Mouse (Mus musculus): ENCODE measurements around the gene Prl8a2.

Gene Prl8a2

GRCm38 (mm10) chr13:27345373-27345772 is at the start of gene Prl8a2:
Gene Prl8a2 (plus strand): TSS chr13:27345673.
- DNase-seq (ENCODE audit: low read depth, low spot score), result no peak

GRCm38 (mm10) chr13:27312334-27313225 is 32.9 kb upstream of the Prl8a2 start, which contains the start of gene Prl6a1:
Gene Prl6a1 (plus strand): TSS chr13:27312627.
- DNase-seq (ENCODE audit: low read depth, low spot score), result no peak

- no peak for DNase-seq (ENCODE audit: low read depth, low spot score)
Observed at GRCm38 (mm10) chr13:27334989-27335388, 10.5 kb upstream of the Prl8a2 start.

- no peak for DNase-seq (ENCODE audit: low read depth, low spot score)
Observed at GRCm38 (mm10) chr13:27342733-27343275, 2.7 kb upstream of the Prl8a2 start.

- no peak for DNase-seq (ENCODE audit: low read depth, low spot score)
Observed at GRCm38 (mm10) chr13:27390746-27391145, 45.3 kb downstream of the Prl8a2 start, which contains the start of gene Prl2b1. Gene Prl2b1 (minus strand): TSS chr13:27390846.

GRCm38 (mm10) chr13:27399061-27399724 is 53.7 kb downstream of the Prl8a2 start:
- no peak for DNase-seq (ENCODE audit: low read depth, low spot score)

Data from CD4-positive helper T cell, adult 2 months (primary cell).